Mouse (Mus musculus) ES-Bruce4 (cell line): ENCODE results near the gene Adamts18. TPM values are rescaled to one million over a fixed set of nuclear protein-coding genes. Genes with fewer than 3 reads are reported as not detected.

Experiments
- H3K27ac ChIP-seq: 2 replicates; pipeline ENCODE4 v1.5.1; 2012; ENCODE audit warnings: low read length, inconsistent platforms; ENCODE audit not compliant: insufficient read depth
- H3K27me3 ChIP-seq: 2 replicates; pipeline ENCODE4 v1.6.1; 2012; ENCODE audit warnings: mild to moderate bottlenecking, low read length, inconsistent platforms; ENCODE audit not compliant: control insufficient read depth, poor library complexity, insufficient read depth, severe bottlenecking
- H3K36me3 ChIP-seq: 2 replicates; pipeline ENCODE4 v1.6.1; 2012; ENCODE audit warnings: inconsistent platforms, mild to moderate bottlenecking, low read length, moderate library complexity; ENCODE audit not compliant: control insufficient read depth, poor library complexity, insufficient read depth, severe bottlenecking
- H3K4me1 ChIP-seq: one replicate; pipeline ENCODE4 v1.8.1; 2011; ENCODE audit warnings: low read length; ENCODE audit not compliant: control insufficient read depth, insufficient read depth
- H3K4me3 ChIP-seq: 2 replicates; pipeline ENCODE4 v1.5.1; 2011; ENCODE audit warnings: low read depth, mild to moderate bottlenecking, low read length
- H3K9ac ChIP-seq: 2 replicates; pipeline ENCODE4 v1.6.1; 2012; ENCODE audit warnings: low read depth, mild to moderate bottlenecking, inconsistent platforms; ENCODE audit not compliant: poor library complexity, severe bottlenecking
- H3K9me3 ChIP-seq: replicated peaks from 2 replicates; pipeline ENCODE4 v1.6.1; 2012; ENCODE audit warnings: mild to moderate bottlenecking, low read length, inconsistent platforms; ENCODE audit not compliant: control insufficient read depth, poor library complexity, insufficient read depth, severe bottlenecking
- CTCF ChIP-seq: IDR thresholded peaks from one replicate; pipeline ENCODE4 v1.8.1; 2011; ENCODE audit warnings: low read depth, low read length
- EP300 ChIP-seq: IDR thresholded peaks from 2 replicates; pipeline ENCODE4 v1.6.1; 2011; ENCODE audit warnings: low read depth, low read length; ENCODE audit not compliant: insufficient read depth
- POLR2A ChIP-seq: IDR thresholded peaks from one replicate; pipeline ENCODE4 v1.8.1; 2011; ENCODE audit warnings: low read length; ENCODE audit not compliant: insufficient read depth
- polyA plus RNA-seq: library from polyadenylated mRNA; stranded (reverse); fragments of >200 nt; gene quantifications from 2 replicates; pipeline ENCODE4 v1.2.4, GENCODE M21; 2011; ENCODE audit warnings: low read depth; ENCODE audit not compliant: missing spikeins, insufficient read depth, insufficient read length

The Adamts18 gene
- polyA plus RNA-seq, 1 experiment, result 0.21 TPM

GRCm38 (mm10) chr8:113859890-113860683 lies 11.5 kb upstream of the Adamts18 start:
- TF ChIP-seq CTCF, result no peak
- H3K4me1 ChIP-seq, result no peaks in the 10 kb centered on the region
- H3K27me3 ChIP-seq, result no peaks in the 10 kb centered on the region; the same call in 1 of the 2 replicates

GRCm38 (mm10) chr8:113858801-113859200 lies 10.3 kb upstream of the Adamts18 start:
- Histone ChIP-seq H3K4me1 (no peaks in the 10 kb centered on the region), H3K9me3 (peaks cover 5% of the 10 kb centered on the region), H3K27me3 (no peaks in the 10 kb centered on the region; the same call in 1 of the 2 replicates), H3K27ac (no peak overlapping the region), H3K36me3 (no peaks in the 10 kb centered on the region), H3K4me3 (no peak overlapping the region), H3K9ac (no peak overlapping the region)
- no peak for TF ChIP-seq POLR2A
- no peak for TF ChIP-seq CTCF
- no peak for TF ChIP-seq EP300

More at GRCm38 (mm10) chr8:113859890-113860683, 11.5 kb upstream of the Adamts18 start:
- no peak overlapping the region for H3K27ac ChIP-seq
- no peak overlapping the region for H3K4me3 ChIP-seq
- H3K9me3 ChIP-seq, result peaks cover 12% of the 10 kb centered on the region
- H3K36me3 ChIP-seq, result no peaks in the 10 kb centered on the region
- no peak overlapping the region for H3K9ac ChIP-seq

GRCm38 (mm10) chr8:113854622-113855293 lies 6.2 kb upstream of the Adamts18 start:
- TF ChIP-seq CTCF (no peak), POLR2A (no peak), EP300 (no peak)

GRCm38 (mm10) chr8:113853714-113854113 lies 5.2 kb upstream of the Adamts18 start:
- Histone ChIP-seq H3K4me3 (no peak overlapping the region), H3K9ac (no peak overlapping the region), H3K9me3 (no peaks in the 10 kb centered on the region), H3K27me3 (peaks cover 9% of the 10 kb centered on the region; the same call in 1 of the 2 replicates), H3K36me3 (no peaks in the 10 kb centered on the region), H3K4me1 (no peaks in the 10 kb centered on the region), H3K27ac (no peak overlapping the region)
- TF ChIP-seq CTCF, result no peak
- TF ChIP-seq POLR2A, result no peak
- TF ChIP-seq EP300, result no peak

More at GRCm38 (mm10) chr8:113854622-113855293, 6.2 kb upstream of the Adamts18 start:
- H3K9ac ChIP-seq, result no peak overlapping the region
- H3K4me1 ChIP-seq, result no peaks in the 10 kb centered on the region
- no peaks in the 10 kb centered on the region for H3K9me3 ChIP-seq
- H3K4me3 ChIP-seq, result no peak overlapping the region
- no peaks in the 10 kb centered on the region for H3K36me3 ChIP-seq
- no peak overlapping the region for H3K27ac ChIP-seq
- H3K27me3 ChIP-seq, result peaks cover 2% of the 10 kb centered on the region; the same call in 1 of the 2 replicates

GRCm38 (mm10) chr8:113851655-113852054 lies 3.1 kb upstream of the Adamts18 start:
- peaks cover 24% of the 10 kb centered on the region for H3K27me3 ChIP-seq
- H3K27ac ChIP-seq, result no peak overlapping the region
- H3K4me3 ChIP-seq, result no peak overlapping the region
- no peak overlapping the region for H3K9ac ChIP-seq
- no peaks in the 10 kb centered on the region for H3K36me3 ChIP-seq
- no peaks in the 10 kb centered on the region for H3K9me3 ChIP-seq
- TF ChIP-seq CTCF, result no peak
- no peak for TF ChIP-seq EP300
- no peak for TF ChIP-seq POLR2A
- no peaks in the 10 kb centered on the region for H3K4me1 ChIP-seq

- Histone ChIP-seq H3K36me3 (no peaks in the 10 kb centered on the region), H3K9me3 (no peaks in the 10 kb centered on the region), H3K4me3 (peak overlapping the region; percentile 48), H3K27me3 (peaks cover 23% of the 10 kb centered on the region), H3K9ac (peak overlapping the region; percentile 44; the same call in 1 of the 2 replicates), H3K27ac (no peak overlapping the region), H3K4me1 (no peaks in the 10 kb centered on the region)
- TF ChIP-seq CTCF, result no peak
- TF ChIP-seq EP300, result no peak
- no peak for TF ChIP-seq POLR2A
These were observed 371 bp downstream of the Adamts18 start for GRCm38 (mm10) chr8:113848081-113848652.
